Mouse (Mus musculus) heart, postnatal 25 days (tissue): ENCODE measurements around the gene Cdk5r1. TPM values are rescaled to one million over a fixed set of nuclear protein-coding genes. Genes with fewer than 3 reads are reported as not detected.
"Not testable (repeated sequence)": the region's sequence is repeated elsewhere in the genome, so short reads cannot be mapped to it uniquely, and the experiment has no call there.

ENCODE experiments used
- DNase-seq: peaks from one replicate; pipeline ENCODE4 v3.0.0; 2022; ENCODE audit warnings: low spot score
- intact Hi-C: fragments of 180-260 bp; cut with DNase I; formaldehyde crosslinking; loops from one replicate; pipeline ENCODE4 v1.15.1; 2025
- total RNA-seq, 2 experiments: library from RNA; stranded (reverse); gene quantifications; 2 replicates each; pipeline ENCODE4 v1.2.3; 2021

The Cdk5r1 gene
- 1 to 10 TPM; 1.7 to 2.4 TPM for total RNA-seq

DNA sequence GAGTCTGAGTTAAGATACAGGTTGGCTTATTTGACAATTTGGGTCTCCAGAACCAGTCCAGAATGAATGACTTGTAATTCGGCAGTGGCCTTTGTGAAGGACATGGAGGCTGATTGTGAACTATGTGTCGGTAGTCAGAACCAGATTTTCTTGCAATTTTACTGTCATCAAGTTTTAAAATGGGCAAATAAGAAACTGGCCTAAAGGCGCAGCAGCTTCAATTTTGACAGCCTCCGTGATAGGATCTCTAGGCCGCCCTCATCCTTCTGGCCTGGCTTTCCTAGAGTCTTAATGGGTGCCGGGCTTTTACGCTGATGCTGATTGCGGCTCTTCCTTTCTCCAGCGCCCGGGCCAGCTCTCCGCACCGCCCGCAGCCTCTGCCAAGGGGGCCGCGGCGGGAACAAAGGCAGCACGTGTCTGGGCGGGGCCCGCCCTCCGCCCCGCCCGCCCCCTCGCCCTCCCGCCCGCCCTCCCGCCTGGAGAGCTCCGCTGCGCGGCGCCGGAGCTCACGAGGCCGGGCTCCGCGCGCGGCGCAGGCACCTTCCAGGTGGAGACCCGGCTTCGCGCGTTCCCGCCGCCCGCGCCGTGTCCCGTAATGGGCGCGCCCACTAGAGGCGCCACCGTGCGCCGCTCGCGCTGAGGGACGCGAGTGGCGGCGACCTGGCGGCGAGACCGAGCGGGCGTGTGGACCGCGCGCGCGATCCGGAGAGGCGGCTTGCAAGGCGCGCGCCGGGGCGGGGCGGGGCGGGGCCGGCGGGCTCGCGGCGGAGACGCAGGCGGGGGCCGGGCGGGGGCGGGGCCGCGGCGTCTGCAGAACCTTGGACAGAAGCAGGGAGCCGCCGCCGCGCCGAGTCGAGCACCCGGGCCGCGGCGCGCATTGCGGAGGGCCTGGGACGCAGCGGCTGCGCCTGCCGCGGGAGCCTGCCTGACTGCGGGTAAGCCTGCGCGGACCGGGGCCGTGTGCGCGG, at the start of gene Cdk5r1:
Cdk5r1 (plus strand) TSS at position 802 of the 968 bp plus-strand sequence.
- intact Hi-C loops = loop anchor here (1.0 to 5.0 kb wide), 3 partner anchors 46 to 194 kb away; no protein-coding TSS in a partner anchor
- peak; percentile 73 for DNase-seq

DNA sequence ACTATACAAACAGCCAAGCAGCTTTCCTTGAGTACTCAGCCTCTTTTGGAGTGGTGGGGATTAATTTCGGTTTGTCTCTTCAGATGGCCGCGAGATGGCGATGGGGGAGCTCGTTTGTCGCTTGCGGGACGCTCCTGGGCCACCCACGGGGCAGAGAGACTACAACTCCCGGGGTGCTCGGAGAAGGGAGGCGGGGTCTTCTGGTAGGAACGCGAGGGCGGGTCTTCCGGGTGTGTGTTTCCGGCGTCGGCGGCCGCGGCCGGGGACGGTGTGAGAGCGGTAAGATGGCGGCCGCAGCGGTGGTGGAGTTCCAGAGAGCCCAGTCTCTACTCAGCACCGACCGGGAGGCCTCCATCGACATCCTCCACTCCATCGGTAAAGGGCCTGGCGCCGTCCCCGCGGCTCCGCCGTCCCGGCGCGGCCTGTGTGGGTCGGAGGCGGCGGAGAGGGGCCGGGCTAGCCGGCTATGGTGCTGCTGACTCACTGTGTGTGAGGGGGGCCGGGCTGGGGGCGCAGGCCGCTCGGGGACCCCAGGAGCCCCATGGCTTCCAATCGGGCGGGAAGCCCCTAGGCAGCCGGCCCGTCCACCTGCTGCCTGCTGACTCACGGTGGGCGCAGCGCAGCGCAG, 48.3 kb upstream of the Cdk5r1 start, which contains the start of gene Psmd11:
Psmd11 (plus strand) TSS at position 235 of the 628 bp plus-strand sequence.
- peak; percentile 91 for DNase-seq
- intact Hi-C loops = loop anchor here (2.0 kb wide), 1 partner anchor 242 kb away; no protein-coding TSS in a partner anchor

DNA sequence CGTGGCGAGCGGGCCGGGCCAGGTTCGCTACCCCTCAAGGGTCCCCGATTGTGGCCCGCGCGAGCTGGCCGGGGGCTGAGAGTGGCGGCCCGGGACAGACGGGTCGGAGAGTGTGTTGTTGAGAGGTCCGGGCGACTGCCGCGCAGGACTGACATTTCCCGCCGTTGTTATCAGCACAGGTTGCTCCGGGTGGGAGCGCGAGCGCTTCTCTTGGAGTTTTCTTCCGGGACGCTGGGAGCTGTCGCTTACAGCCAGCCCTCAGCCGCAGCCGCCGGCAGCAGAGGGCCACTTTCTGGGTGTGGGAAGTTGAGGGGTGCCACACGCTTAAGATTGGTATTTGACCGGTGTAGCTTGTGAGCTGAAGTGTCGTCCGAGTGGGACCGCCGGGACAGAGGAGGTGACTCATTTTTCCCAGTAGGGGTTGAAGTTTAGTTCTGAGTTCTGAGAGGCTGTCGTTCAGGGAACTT, 47.8 kb upstream of the Cdk5r1 start:
- no peak for DNase-seq
- intact Hi-C loops = loop anchor here (2.0 kb wide), 1 partner anchor 242 kb away; no protein-coding TSS in a partner anchor

GRCm38 (mm10) chr11:80429500-80430166, 47.2 kb upstream of the Cdk5r1 start:
- intact Hi-C loops = loop anchor here (2.0 kb wide), 1 partner anchor 241 kb away; no protein-coding TSS in a partner anchor

GRCm38 (mm10) chr11:80430366-80430910, 46.4 kb upstream of the Cdk5r1 start:
- no peak for DNase-seq
- intact Hi-C loops = no loop called here

More at GRCm38 (mm10) chr11:80429500-80430166, 47.2 kb upstream of the Cdk5r1 start:
- DNase-seq = no peak

DNA sequence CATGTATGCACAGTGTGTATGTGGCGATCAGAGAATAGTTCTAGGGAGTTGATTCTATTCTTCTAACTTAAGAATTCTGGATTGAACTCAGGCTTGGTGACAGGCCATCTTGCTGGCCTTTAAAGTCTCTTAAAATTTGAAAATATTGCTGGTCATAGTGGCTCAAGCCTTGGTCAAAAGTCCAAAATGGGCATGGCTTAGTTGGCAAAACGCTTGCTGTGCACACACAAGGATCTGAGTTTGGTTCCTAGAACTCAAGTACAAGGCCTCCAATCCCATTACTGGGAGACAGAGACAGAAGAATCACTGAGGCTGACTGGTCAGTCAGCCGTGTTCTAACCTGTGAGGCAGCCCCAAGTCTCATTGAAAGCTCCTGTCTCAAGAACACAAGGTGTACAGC, 29.9 kb upstream of the Cdk5r1 start:
- DNase-seq = no peak
- intact Hi-C loops = no loop called here

- intact Hi-C loops = no loop called here
- no peak for DNase-seq
Observed at GRCm38 (mm10) chr11:80449859-80450258, 27.0 kb upstream of the Cdk5r1 start.

- intact Hi-C loops = no loop called here
- no peak for DNase-seq
Observed at GRCm38 (mm10) chr11:80452242-80452641, 24.6 kb upstream of the Cdk5r1 start.

- intact Hi-C loops = no loop called here
- no peak for DNase-seq
Observed at GRCm38 (mm10) chr11:80453198-80453597, 23.6 kb upstream of the Cdk5r1 start.

GRCm38 (mm10) chr11:80463605-80464130, 13.2 kb upstream of the Cdk5r1 start:
- DNase-seq, intact Hi-C loops: not testable (repeated sequence)

GRCm38 (mm10) chr11:80471836-80472605, 4.8 kb upstream of the Cdk5r1 start:
- intact Hi-C loops = no loop called here
- no peak for DNase-seq

GRCm38 (mm10) chr11:80474175-80474691, 2.6 kb upstream of the Cdk5r1 start:
- intact Hi-C loops = no loop called here
- DNase-seq = no peak

GRCm38 (mm10) chr11:80474846-80475245, 2.0 kb upstream of the Cdk5r1 start:
- intact Hi-C loops = loop anchor here (5.0 kb wide), 2 partner anchors 47 to 127 kb away; no protein-coding TSS in a partner anchor

DNA sequence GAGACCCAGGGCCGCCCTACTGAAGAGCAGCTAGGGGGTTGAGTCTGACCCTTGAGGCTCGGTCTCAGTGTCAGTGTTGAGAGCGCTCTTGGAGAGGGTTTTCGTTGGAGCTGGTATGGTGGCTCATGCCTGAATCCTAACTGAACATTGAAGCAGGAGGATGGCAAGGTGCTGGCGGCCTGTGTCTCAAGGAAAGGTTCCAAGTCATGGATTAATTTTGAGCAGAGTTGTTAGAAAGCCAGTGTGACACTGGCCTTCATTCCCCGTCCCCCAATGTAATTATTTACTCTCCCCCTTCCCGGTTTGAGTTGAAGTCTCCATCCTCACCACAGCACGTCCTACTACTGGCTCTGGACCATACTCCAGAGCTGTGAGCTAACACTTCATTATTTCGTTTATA, 1.3 kb upstream of the Cdk5r1 start:
- DNase-seq = no peak
- intact Hi-C loops = loop anchor here (5.0 kb wide), 2 partner anchors 47 to 127 kb away; no protein-coding TSS in a partner anchor

More at GRCm38 (mm10) chr11:80474846-80475245, 2.0 kb upstream of the Cdk5r1 start:
- no peak for DNase-seq

DNA sequence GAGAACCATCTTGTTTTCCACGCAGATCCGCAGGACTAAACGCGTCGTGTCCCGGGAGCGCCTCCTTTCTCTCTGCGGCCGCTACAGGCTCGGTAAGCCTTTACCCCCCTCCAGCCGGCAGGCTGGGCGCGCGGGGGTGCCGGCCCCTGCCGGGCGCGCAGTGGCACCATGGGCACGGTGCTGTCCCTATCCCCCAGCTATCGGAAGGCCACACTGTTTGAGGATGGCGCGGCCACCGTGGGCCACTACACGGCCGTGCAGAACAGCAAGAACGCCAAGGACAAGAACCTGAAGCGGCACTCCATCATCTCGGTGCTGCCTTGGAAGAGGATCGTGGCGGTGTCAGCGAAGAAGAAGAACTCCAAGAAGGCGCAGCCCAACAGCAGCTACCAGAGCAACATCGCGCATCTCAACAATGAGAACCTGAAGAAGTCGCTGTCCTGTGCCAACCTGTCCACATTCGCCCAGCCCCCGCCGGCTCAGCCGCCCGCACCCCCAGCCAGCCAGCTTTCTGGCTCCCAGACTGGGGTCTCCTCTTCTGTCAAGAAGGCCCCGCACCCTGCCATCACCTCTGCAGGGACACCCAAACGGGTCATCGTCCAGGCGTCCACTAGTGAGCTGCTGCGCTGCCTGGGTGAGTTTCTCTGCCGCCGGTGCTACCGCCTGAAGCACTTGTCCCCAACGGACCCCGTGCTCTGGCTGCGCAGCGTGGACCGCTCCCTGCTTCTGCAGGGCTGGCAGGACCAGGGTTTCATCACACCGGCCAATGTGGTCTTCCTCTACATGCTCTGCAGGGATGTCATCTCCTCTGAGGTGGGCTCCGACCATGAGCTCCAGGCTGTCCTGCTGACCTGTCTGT, 747 bp downstream of the Cdk5r1 start:
- intact Hi-C loops = loop anchor here (1.0 to 5.0 kb wide), 3 partner anchors 45 to 193 kb away; no protein-coding TSS in a partner anchor

DNA sequence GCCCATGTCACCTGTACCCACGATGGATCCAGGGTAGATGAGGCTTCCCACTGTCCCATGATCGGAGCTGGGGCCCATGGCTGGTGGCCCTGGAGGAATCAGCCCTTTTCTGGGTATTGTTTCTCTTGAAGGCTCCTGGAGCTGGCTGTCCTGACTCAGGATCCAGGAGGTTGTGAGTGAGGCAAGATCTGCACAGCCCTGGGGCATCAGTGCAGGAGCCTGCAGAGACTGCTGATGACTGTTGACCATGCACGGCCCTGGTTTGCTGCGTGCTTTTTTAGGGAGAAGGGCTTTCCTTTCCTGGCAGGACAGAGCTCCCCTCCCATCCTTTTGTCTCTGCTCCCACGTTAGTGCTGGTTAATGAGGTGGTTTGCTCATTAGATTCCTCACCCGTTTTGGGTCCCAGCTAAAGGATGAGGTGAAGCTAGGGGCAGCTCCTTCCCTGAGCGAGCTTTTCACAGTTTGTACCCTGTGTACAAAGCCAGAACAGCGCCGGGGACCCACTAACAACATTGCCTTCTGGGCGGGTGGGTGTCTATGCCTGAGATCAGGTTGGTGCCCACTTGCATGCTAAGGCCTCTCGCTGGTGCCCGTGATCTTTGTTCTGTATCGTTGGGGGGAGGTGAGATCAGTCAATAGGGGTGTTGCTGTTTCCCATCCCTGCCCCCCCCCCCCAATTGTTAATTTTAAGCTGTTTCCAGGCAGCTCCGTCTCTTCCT, 2.0 kb downstream of the Cdk5r1 start:
- intact Hi-C loops = loop anchor here (5.0 kb wide), 2 partner anchors 43 to 123 kb away; no protein-coding TSS in a partner anchor
- DNase-seq = no peak

More for the DNA sequence above, 747 bp downstream of the Cdk5r1 start:
- DNase-seq = no peak
